Mouse (Mus musculus) right cerebral cortex, postnatal 25 days (tissue): Measurements from ENCODE around the gene Ispd.

Source experiments
- DNase-seq: peaks from one replicate; pipeline ENCODE4 v3.0.0; 2022

Ispd gene

GRCm38 (mm10) chr12:36570414-36571095, 189.3 kb downstream of the Ispd start:
- DNase-seq, result no peak

GRCm38 (mm10) chr12:36584828-36585227, 203.6 kb downstream of the Ispd start:
- DNase-seq, result no peak

DNA sequence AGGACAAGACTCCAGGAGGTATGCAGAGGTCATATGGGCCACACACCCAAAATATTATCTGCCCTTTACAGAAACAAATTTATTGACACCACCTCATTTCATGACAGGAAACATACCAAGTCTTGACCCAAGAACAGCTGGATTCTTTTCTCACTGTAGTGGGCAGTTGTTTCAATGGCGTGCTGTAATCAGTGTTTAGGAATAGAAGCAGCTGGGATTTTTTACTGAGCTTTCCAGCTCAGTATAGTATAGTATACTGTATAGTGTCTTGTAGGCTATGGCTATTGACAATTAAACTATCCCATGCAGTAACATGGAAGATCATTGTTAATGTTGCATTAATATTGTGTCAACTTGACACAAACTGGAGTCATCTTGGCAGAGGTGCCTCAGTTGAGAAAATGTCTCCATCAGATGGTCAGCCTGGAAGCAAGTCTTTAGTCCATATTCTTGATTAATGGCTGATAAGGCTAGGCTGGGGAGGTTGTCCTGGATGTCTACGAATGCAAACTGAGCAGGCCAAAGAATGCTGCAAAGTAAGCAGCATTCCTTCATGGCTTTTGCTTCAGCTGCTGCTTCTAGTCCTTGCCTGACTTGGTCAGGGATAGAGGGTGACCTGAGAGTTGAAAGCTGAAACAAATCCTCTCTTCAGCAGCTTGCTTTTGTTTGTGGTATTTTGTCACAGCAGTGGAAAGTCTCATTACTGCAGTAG, 216.4 kb downstream of the Ispd start:
- DNase-seq, result no peak

DNA sequence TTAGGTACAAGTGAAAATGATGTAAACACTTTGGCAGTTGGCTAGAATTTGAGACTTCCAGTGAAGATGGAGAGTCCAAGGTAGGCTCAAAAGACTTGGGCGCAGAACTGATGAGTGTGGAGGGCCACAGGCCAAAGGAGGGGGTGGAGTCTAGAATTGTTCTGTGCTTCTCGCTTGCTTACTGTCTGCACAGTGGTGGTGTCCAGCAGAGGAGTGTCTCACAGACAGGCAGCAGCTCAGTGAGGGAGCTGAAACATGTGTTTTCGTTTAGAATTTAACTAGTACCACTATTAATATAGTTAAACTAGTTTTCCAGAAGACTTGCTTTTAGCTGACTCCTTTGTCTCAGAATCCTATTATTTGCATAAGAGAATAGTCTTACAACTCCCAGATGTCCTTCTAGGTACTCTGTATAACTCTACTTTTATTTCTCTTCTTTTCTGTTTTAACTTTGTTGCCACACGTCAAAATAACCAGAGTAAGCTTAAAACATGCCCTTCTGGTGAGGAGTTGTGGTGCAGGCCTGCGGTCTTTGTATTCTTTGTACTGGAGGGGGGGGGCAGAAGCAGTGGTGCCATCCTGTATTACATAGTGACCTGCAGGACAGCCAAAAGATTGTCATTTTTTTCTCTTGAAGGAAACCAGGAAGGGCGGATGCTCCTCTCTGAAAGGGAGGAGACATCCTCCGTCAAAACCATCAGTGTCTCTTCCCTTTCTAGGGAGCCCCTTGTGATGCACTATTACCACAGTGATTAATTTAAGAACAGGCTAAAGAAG, 240.9 kb downstream of the Ispd start:
- no peak for DNase-seq

- DNase-seq, result no peak
These were observed 246.0 kb downstream of the Ispd start for GRCm38 (mm10) chr12:36627204-36627603.

DNA sequence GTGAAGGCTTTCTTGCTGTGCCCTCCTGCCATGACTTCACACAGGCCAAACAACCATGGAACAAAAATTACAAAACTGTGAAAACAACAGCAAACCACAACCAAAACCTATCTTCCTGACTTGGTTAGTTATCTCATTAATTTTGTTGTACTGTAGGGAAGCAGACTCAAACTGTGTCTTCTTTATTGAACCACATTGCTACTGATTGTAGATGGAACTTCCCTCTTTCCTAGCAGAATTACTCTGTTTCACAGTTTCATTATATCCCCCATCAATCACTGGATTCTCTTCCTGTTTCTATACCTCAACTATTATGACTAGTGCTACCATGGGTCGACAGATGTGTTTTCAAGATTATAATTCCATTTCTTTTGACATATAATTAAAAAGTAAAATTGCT, 251.2 kb downstream of the Ispd start:
- no peak for DNase-seq

- no peak for DNase-seq
These were observed 266.3 kb downstream of the Ispd start for GRCm38 (mm10) chr12:36647514-36647913.

GRCm38 (mm10) chr12:36662496-36662895, 281.2 kb downstream of the Ispd start:
- peak; percentile 12 for DNase-seq

DNA sequence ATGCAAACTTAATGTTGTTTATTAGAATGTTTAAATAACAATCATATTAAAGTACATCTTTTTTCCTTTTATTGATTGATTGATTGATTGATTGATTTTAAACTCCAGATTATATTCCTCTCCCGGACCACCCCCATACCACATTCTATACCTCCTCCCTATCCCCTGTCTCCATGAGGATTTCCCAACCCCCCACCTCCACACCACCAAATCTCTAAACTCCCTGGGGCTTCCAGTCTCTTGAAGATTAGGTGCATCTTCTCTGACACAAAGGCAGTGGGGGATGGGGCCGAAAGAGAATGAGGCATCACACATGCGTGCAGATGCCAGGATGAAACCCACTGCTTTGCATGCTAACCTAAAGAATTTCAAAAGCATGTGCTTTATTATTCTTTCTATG, 283.5 kb downstream of the Ispd start:
- DNase-seq, result no peak

GRCm38 (mm10) chr12:36666771-36667170, 285.5 kb downstream of the Ispd start:
- no peak for DNase-seq

DNA sequence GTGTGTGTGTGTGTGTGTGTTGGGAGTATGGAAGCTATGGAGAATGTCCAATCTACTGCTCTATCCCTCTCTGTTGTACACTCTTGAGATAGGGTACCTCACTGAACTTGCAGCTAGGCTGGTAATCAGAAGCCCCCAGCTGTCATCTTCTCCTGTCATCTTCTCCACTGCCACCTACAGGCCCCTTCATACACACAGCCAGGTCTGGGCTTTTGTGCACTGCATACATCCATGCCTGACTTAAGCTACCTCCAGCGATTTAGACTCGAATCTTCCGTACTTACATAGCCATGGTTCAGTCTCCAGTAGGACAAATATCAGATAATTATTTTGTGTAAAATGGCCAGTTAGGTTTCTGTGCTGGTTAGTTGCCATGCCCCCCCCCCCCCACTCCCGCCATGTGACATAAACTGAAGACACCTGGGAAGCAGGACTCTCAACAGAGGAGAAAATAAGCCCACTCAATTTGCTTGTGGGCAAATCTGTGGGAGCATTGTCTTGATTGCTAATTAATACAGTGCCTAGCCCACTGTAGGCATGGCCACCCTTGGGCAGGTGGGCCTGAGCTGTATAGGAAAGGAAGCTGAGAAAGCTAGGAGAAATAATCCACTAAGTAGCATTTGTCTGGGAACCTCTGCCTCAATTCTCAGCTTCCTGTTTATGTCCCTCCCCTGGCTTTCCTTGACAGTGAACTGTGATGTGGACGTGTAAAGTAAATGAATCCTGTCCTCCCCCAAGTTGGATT, 289.1 kb downstream of the Ispd start:
- DNase-seq, result no peak

GRCm38 (mm10) chr12:36670915-36671579, 289.8 kb downstream of the Ispd start:
- no peak for DNase-seq

DNA sequence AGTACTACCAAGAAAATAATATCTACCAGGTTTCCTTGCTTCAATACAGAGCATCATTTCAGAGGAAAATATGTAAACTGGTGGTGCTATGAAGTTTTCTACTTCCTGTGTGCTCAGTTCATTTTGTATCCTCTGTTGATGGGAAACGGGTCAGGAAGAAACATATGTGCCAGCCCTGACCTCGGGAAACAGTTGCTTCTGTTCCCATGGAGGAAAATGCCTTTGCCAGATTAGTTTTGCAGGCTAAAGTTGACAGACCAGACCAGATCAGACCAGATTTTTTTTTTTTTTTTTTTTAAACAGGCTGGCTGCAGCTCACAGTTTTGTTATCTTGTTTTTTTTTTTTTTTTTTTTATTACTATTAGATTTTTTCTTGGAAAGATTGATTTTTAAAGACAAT, 293.2 kb downstream of the Ispd start:
- no peak for DNase-seq

DNA sequence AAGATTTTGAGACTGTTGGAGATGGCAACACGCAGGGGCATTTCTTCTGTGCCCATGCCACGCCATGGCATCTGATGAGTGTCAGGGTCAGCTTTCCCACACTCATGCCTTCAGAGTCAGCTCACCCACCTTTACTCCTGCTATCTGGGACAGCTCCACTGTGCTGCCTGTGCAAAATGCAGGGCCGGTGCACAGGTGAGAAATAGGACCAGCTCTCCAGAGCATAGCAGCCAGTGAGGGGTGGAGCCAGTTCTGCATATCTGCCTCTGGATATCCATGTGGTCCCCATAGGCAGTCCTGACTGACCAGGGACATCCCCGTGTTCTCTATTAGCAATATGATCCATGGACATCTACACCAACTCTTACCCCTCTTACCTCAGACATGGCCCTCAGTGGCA, 297.0 kb downstream of the Ispd start:
- DNase-seq, result no peak

- no peak for DNase-seq
These were observed 299.7 kb downstream of the Ispd start for GRCm38 (mm10) chr12:36680883-36681505.

DNA sequence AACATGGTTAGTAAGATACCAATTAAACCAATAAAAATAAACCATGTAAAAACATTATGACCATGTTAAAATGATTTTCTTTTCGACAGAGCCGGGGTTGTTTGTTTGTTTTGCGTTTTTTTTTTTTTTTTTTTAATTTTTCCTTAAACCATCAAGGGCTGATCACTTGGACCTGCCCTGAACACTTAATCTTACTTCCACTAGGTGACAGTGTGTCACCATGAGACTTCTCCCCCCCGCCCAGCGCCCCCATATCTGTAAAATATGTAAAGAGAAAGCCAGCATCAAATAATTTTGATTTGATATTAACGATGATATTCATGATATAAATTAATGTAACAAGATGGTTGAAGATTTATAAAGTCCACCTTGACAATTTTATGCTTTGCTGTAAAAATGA, 300.5 kb downstream of the Ispd start:
- DNase-seq, result no peak

GRCm38 (mm10) chr12:36694072-36694471, 312.8 kb downstream of the Ispd start:
- DNase-seq, result no peak

GRCm38 (mm10) chr12:36704380-36704779, 323.1 kb downstream of the Ispd start:
- no peak for DNase-seq

DNA sequence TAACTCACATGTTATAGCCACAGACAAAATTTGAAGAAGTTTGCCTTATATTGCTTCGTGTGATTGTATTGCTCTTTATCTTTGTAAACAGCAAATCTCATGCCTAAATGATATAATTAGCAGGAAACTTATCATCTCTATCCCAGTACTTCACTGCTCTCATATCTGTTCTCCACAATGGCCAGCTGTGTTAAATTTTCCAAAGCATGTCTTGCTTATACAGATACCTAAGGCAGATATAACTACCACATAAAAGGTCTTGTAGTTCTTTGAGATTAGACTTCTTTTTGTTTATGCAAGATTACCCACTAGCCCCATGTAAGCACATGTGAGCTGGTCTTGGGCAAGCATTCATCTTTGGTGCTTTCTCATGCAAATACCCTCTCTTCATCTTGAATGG, 327.6 kb downstream of the Ispd start:
- DNase-seq, result no peak

DNA sequence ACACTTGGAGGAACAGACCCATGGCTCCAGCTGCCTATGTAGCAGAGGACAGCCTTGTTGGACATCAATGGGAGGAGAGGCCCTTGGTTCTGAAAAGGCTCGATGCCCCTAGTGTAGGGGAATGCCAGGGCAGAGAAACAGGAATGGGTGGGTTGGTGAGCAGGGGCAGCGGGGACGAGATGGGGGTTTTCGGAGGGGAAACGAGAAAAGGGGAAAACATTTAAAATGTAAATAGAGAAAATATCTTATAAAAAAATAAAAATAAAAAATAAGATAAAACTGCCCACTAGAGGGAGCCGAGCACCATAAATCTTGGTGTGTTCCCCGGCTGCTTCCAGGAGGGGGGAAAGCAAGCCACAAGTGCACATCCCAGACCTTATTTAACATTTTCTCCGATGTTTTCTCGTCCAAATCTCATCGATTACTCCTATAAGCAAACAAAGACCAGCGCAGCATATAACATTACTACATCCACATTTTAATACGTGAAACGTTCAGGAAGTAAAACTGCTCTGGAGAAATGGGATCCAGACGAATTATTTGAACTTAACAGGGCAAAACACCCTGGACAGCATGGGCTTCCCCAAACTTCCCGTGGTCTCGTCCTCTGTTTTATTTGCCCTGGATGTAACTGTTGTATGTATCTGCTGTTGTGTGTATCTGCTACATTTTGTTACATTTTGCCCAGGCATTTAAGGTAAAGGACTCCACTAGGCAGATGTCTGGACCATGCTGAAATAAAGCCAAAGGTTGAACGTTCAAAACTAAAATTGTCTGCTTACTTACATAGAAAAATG, 332.8 kb downstream of the Ispd start:
- peak; percentile 14 for DNase-seq

GRCm38 (mm10) chr12:36717526-36717925, 336.3 kb downstream of the Ispd start:
- DNase-seq, result no peak
